Mouse (Mus musculus) kidney, postnatal 0 days (tissue): ENCODE data around the gene Zup1. TPM values are rescaled to one million over a fixed set of nuclear protein-coding genes. Genes with fewer than 3 reads are reported as not detected.

Experiments
- ATAC-seq: fragments of 200-750 bp; cut with Nextera tagmentation; replicated peaks from 2 replicates; pipeline ENCODE4 v1.8.0; 2017; ENCODE audit warnings: low read depth, moderate number of reproducible peaks, moderate TSS enrichment, moderate library complexity; ENCODE audit not compliant: low FRiP score
- DNase-seq: peaks from one replicate; pipeline ENCODE4 v3.0.0-alpha.2; 2016; ENCODE audit warnings: low spot score
- H3K27ac ChIP-seq: fragments of 300-500 bp; sonication (generic); 2 replicates; pipeline ENCODE4 v1.5.1; 2014; ENCODE audit warnings: mild to moderate bottlenecking
- H3K27me3 ChIP-seq: fragments of 300-500 bp; sonication (generic); 2 replicates; pipeline ENCODE4 v1.6.1; 2014; ENCODE audit warnings: low read length, mixed read lengths; ENCODE audit not compliant: insufficient read depth
- H3K36me3 ChIP-seq: fragments of 300-500 bp; sonication (generic); 2 replicates; pipeline ENCODE4 v1.6.1; 2014; ENCODE audit warnings: low read length, mixed read lengths; ENCODE audit not compliant: insufficient read depth
- H3K4me1 ChIP-seq: fragments of 300-500 bp; sonication (generic); replicated peaks from 2 replicates; pipeline ENCODE4 v1.6.1; 2014; ENCODE audit warnings: antibody characterized with exemption, low read length, mixed read lengths; ENCODE audit not compliant: insufficient read depth
- H3K4me2 ChIP-seq: fragments of 300-500 bp; sonication (generic); 2 replicates; pipeline ENCODE4 v1.6.1; 2014; ENCODE audit warnings: mild to moderate bottlenecking, low read length, moderate library complexity, mixed read lengths
- H3K4me3 ChIP-seq: fragments of 300-500 bp; sonication (generic); replicated peaks from 2 replicates; pipeline ENCODE4 v1.5.1; 2014; ENCODE audit warnings: low read depth, low read length
- H3K9ac ChIP-seq: fragments of 300-500 bp; sonication (generic); 2 replicates; pipeline ENCODE4 v1.6.1; 2014; ENCODE audit warnings: low read depth, low read length
- H3K9me3 ChIP-seq: fragments of 300-500 bp; sonication (generic); replicated peaks from 2 replicates; pipeline ENCODE4 v1.6.1; 2016; ENCODE audit warnings: low read length, inconsistent platforms, mixed read lengths
- CTCF ChIP-seq: IDR thresholded peaks from 2 replicates; pipeline ENCODE4 v1.5.1; 2016; ENCODE audit warnings: antibody characterized with exemption, low read depth, mild to moderate bottlenecking, moderate library complexity
- whole genome bisulfite sequencing: fragments of 180-500 bp; shearing (Covaris S2); extraction: QIAGEN DNeasy Blood & Tissue Kit; methylation state at CpG from one replicate; pipeline ENCODE4 v1.1.7; 2014; 5-methylcytosine and 5-hydroxymethylcytosine counted together
- polyA plus RNA-seq: library from polyadenylated mRNA; unstranded; fragments of >200 nt; fragmentation: Nextera tagmentation; extraction: Ambion mirVana; gene quantifications from 2 replicates; pipeline ENCODE4 v1.2.1, GENCODE M21; 2015

Zup1 gene
- polyA plus RNA-seq, 1 experiment from 2014 or later, result 15.5 TPM

- H3K27me3 ChIP-seq, result no peaks in the 10 kb centered on the region
- no peak overlapping the region for H3K27ac ChIP-seq
- H3K4me2 ChIP-seq, result no peak overlapping the region
- H3K4me1 ChIP-seq, result no peaks in the 10 kb centered on the region
- no peak for TF ChIP-seq CTCF
- peak; percentile 86 for ATAC-seq
- 45% methylated on average over 2 of the region's 2 CpGs for WGBS
- no peak overlapping the region for H3K4me3 ChIP-seq
- no peaks in the 10 kb centered on the region for H3K9me3 ChIP-seq
- H3K9ac ChIP-seq, result no peak overlapping the region
- no peaks in the 10 kb centered on the region for H3K36me3 ChIP-seq
- peak; percentile 18 for DNase-seq
These were observed 78.2 kb downstream of the Zup1 start for GRCm38 (mm10) chr10:33872672-33873398.

- no peaks in the 10 kb centered on the region for H3K4me1 ChIP-seq
- H3K36me3 ChIP-seq, result no peaks in the 10 kb centered on the region
- TF ChIP-seq CTCF, result no peak
- no peaks in the 10 kb centered on the region for H3K27me3 ChIP-seq
- no peak overlapping the region for H3K4me3 ChIP-seq
- WGBS, result 6% methylated on average over 1 of the region's 1 CpGs
- H3K27ac ChIP-seq, result no peak overlapping the region
- DNase-seq (no peak), ATAC-seq (no peak)
- H3K9ac ChIP-seq, result no peak overlapping the region
- H3K9me3 ChIP-seq, result no peaks in the 10 kb centered on the region
- no peak overlapping the region for H3K4me2 ChIP-seq
These were observed 80.6 kb downstream of the Zup1 start for GRCm38 (mm10) chr10:33870441-33870840.

Other genes starting within 250 kb of the Zup1 start
- gene Sult3a2, start 164.6 kb downstream of the Zup1 start, polyA plus RNA-seq, result not detected in 2 replicates
- not detected in 2 replicates for gene Sult3a1, start 93.5 kb downstream of the Zup1 start, polyA plus RNA-seq
- gene Rsph4a, start 46.2 kb downstream of the Zup1 start, polyA plus RNA-seq, result 0.08 and 0.16 TPM in 2 replicates
- gene Rwdd1, start 68.4 kb upstream of the Zup1 start, polyA plus RNA-seq, result 142 and 147 TPM in 2 replicates
- not detected in 2 replicates for gene Trappc3l, start 86.3 kb upstream of the Zup1 start, polyA plus RNA-seq
- gene Calhm4, start 93.0 kb upstream of the Zup1 start, polyA plus RNA-seq, result not detected in 2 replicates
- gene Calhm5, start 145.2 kb upstream of the Zup1 start, polyA plus RNA-seq, result 0.56 and 0.57 TPM in 2 replicates
- gene Calhm6, start 176.7 kb upstream of the Zup1 start, polyA plus RNA-seq, result 0.94 and 1.3 TPM in 2 replicates